Mouse (Mus musculus) spleen, adult 2 months (tissue): Measurements from ENCODE around the gene Cyp4a31.

ENCODE experiments used
- CTCF ChIP-seq: fragments of 200-500 bp; IDR thresholded peaks from 2 replicates; pipeline ENCODE4 v1.5.1; 2011; ENCODE audit warnings: mild to moderate bottlenecking, inconsistent platforms; ENCODE audit not compliant: insufficient read depth, insufficient read length, insufficient replicate concordance; ENCODE audit errors: extremely low read depth
- POLR2A ChIP-seq: fragments of 200-500 bp; IDR thresholded peaks from 2 replicates; pipeline ENCODE4 v1.6.1; 2011; ENCODE audit warnings: low read depth, low read length, inconsistent platforms

GRCm38 (mm10) chr4:115521766-115522165 is 41.7 kb upstream of the Cyp4a31 start:
- TF ChIP-seq CTCF = no peak
- no peak for TF ChIP-seq POLR2A
